Mouse (Mus musculus) layer of hippocampus, adult 18-20 months (tissue): ENCODE data around the gene Man2a1. TPM values are rescaled to one million over a fixed set of nuclear protein-coding genes. Genes with fewer than 3 reads are reported as not detected.
A peak's percentile ranks its signal among the peaks of the same experiment; 100 is the strongest.

ENCODE experiments used
- DNase-seq, 2 experiments: peaks; one replicate each; pipeline ENCODE4 v3.0.0; 2022; ENCODE audit warnings: low spot score in 2 of 2
- long read RNA-seq: library from polyadenylated mRNA; stranded (forward); transcript quantifications from one replicate; pipeline ENCODE4 v2.0.0, GENCODE M21; 2021
- total RNA-seq, 2 experiments: library from RNA; stranded (reverse); gene quantifications; 2 replicates each; pipeline ENCODE4 v1.2.3; 2021

The Man2a1 gene
- total RNA-seq: 10 to 100 TPM; 15.9 to 16.5 TPM
- long read RNA-seq: 0 reads

DNA sequence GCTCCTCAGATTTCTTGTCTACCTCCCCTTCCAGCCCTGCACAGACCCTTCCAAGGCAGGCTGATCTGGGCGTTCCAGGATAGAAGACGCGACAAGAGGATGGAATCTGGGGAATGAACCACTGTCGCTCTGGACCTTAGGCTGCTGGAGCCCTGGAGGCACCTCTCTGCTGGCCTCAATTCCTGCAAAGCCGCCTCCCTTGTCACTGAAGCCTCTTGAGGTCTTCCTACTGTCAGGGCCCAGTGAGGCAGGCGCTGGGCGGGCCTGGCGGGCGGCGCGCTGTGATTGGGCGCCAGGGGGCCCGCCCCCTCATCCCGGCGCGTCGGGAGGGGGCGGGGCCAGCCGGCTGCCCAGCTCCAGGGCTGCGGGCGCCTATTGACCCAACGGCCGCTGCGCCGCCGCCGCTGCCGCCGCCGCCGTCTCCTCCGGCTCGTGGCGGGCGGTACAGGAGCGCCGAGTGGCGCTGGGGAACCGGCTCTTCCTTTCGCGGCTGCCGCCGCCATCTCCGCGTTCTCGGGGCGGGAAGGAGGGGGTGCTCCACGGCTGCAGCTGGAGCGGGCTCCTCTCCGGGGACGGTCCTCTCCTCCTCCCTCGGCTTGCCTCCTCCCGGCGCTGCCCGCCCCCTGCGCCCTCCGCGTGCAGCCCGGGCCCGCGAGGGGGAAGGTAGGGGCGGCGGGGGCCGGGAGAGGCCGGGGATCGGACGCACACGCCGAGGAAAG lies at the start of gene Man2a1:
Gene Man2a1, plus strand, starts transcription at position 365 of the 719 bp plus-strand sequence.
- peak; percentile 78 to 92 for DNase-seq

DNA sequence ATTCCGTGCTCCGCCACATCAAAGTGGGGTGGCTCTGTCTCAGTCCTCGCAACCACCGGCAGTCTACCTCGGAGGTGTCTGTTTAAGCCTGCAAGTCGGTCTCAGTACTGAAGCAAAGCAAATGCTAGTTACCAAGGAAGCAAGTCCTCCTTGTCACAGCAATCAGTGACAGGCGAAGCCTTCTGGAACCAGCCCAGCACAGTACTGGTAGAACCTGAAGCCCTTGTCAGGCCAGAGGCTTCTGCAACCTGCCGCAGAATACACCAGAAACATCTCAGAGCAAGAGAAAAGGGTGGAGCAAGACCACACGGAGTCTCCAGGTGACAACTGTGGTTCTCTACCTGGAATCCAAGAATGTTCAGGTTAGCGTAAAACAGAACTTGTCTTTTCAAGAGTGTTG lies 47.2 kb upstream of the Man2a1 start:
- DNase-seq: no peak

DNA sequence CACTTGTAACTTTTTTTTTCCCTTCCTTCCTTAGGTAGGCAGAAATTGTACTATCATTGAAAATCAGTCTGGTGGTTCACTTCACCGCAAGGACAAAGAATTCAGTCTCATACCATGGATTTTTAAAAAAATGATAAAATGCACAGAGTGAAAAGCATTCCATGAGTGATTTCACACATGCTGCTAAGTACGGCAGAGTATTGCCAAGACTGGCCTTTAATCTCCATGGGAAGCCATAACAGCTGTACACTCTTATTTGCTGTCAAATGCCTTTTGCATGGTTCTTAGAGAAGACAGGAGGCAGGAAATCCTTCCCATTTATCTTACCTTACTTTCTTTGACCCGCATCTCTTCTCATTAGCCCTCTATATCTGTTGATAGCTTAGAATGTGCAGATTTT lies 45.6 kb upstream of the Man2a1 start:
- DNase-seq: no peak

DNA sequence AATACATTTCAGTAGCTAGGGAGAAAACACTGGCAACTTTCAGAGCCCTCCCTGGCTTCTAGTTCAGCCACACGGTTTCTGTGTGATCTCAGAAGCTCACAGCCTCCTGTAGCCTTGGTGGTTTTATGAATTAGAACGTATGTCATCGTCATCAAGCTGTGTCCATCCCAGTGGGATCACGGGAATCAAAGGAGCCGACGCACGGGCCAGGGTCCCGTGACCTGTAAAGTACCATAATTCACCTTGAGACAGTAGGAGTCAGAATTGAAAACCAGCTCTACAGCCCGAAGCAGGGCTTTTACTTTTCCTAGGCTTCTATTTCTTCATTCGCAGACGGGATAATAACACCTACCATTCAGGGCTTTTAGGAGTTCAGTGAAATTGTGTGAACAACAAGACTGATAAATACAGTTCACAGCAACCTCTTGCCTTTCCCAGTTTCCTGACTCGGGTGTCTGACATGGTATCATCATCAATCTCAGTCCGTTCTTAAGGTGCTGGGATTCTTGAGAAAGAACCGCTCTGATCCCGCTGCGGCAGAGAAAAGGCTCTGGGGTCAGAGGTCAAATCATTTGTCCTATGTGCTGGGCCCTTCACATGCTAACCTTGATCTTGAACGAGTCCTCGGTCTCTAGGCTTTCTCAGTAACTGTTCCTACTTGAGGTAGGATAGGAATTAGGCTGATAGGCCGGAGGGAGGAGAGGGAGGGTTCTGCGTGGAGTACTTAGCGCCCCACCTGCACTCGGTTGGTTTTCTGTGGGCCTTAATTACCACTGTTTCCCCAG lies 43.7 kb upstream of the Man2a1 start:
- no peak for DNase-seq

DNA sequence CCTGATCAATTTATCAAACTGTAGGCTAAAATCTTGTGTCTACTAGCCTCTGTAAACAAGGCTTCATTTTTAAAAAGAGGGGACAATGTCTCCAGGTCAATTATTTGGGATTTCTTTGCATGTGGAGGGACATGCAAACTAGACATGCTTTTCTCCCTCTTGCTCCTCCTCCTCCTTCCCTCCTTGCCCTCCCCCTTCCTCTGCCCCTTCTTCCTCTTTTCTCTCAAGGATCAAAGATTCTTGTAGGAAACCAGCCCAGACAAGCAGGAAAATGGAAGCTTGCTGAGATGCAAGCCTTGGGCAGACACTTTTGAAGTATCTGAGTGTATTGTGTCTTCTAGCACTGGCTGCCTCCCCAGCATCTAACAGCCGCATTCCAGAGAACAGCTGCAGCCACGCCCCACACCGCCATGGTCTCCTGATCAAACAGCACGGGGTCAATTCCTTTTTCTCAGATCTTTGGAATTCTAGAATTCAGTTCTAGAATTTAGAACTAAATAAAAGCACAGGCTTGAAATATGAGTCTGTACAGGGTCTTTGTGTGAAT lies 41.5 kb upstream of the Man2a1 start:
- DNase-seq: no peak

DNA sequence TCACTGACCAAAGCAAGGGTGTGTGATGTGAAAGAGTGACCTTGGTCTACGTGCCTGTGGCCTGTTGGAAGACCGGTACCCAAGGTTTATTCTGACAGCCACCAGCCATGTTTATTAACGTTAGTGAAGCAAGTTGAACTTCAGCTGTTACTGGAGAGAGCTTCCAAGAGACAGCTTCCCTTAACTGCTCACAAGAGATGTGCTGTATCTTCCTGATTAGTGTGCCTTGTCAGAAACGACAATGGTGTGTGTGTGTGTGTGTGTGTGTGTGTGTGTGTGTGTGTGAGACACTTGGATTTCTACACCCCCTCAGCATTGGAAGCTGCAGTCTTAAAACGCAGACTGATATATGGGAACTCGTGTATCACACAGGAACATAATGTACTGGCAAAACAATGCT lies 34.1 kb upstream of the Man2a1 start:
- DNase-seq: no peak

DNA sequence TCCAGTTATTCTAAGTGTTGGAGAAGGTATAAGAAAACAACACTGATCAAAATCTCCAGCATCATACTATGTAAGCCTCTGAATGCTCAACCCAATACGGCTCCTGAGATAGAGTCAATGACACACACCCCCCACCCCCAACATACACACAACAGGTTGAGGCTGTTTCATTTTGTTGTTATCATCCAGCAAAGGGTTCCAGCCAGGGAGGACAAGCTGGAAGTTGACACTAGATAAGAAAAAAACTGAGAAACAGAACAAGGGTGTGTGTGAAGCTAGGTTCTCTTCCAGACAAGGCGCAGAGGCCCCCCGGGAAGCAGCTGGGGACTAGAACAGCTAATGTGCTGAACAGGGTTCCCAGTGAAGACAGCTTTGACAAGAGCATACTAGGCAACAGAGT lies 33.0 kb upstream of the Man2a1 start:
- no peak for DNase-seq

DNA sequence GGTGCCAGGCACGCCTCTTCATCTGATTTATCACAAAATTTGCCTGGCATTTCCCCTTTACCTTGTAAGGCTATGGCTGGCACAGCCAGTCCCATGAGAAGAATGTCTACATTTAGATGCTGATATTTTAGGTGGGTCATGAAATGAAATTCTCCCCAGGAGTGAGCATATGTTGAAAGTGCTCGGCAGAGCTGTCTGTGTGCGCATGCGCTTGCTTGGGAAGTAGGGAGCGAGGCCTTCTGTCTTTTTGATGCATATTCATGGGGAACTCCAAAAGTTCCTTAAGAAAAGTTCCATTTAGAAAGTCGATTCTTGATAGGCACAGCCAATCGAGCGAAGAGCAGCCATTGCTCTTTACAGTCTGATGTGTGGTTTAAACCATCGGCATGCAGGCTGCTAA lies 26.6 kb upstream of the Man2a1 start:
- DNase-seq: peak in 1 of 2 experiments; percentile 18

DNA sequence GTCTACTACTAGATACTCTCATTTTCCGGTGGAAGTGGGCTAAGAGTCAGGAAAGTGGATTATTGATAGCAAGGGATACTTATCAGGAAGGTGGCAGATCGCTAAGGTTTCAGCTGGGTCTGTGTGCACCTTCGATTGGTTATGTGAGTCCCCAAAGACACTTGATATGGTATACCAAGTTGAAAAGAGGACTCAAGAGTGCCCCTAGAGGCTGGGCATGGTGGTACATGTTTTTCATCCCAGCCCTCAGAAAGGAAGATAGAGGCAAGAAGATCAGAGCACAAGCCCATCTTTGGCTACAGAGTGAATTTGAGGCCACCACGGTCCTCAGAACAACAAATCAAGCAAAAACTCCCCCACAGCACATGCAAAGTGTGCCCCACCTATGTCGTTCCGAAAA lies 25.3 kb upstream of the Man2a1 start:
- no peak for DNase-seq

DNA sequence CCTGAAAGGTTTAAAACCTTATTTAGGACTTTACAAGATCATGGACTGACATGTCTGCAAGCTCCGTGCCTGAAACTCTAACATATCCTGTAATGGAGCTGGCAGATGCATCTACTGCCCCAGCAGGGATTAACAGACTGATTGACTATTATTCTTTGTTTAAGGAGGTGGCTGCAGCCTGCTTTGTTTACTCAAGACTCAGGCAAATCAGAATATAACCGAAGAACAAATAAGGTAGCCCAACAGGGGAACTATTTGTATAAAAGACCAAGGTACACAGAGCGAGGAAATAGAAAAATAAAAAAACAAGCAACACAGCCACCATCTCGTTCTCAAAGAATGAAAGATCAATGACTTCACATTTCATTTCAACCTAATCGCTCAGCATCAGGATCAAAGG lies 23.1 kb upstream of the Man2a1 start:
- no peak for DNase-seq

DNA sequence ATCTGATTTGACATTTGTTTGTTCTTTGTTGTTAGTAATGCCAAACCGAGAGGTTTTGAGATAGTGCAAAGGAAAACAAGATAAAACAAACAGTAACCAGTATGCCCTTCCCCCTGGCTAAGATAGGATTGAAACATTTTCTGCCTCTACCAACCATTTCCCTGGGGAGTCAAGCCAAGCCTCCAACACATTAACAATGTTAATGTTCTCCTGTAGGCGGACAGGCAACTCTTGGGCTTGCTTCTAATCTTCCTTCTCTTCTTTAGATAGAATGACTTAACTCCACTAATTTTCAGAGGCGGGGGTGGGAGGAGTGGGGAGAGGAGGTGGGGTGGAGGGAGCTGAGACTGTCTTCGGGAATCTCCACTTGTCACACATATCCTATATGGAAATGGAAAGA lies 22.2 kb upstream of the Man2a1 start:
- peak in 1 of 2 experiments; percentile 26 for DNase-seq

DNA sequence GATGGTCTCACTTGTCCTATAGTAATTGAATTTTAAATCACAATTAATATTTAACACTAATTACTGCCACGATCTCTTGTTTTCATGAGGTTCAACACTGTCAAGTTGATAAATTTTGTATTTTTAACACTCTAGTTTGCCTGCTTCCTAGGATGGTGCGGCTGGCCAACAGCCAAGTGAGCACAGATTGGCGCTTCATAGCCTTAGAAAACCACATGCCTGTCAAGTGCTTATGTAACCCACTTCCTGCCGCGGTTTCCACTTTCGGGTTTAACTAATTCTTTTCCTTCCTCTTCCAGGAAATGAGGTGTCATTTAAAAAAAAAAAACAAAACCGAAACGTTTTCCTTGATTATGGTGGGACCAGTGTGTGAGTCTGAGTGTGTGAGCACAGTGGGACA lies 20.8 kb upstream of the Man2a1 start:
- DNase-seq: peak; percentile 71 to 91

DNA sequence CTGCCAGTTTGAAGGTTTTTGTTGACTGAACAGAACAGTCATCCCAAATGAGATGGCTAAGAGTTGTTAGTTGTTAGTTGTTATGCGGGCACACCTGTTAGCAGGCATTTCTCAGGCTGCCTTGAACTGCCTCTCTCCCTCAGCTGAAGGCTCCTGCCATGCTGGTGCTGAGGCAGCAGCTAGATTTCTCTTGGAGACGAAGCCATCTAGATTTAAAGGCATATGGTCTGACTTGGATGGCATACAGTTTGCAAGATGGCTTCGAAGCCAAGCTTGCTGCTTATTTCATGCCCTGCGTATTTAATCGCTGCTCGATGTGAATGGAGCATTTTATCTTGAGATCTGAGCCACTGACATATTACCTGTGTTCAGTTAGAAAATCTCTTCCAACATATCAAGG lies 19.4 kb upstream of the Man2a1 start:
- DNase-seq: peak in 1 of 2 experiments; percentile 48

DNA sequence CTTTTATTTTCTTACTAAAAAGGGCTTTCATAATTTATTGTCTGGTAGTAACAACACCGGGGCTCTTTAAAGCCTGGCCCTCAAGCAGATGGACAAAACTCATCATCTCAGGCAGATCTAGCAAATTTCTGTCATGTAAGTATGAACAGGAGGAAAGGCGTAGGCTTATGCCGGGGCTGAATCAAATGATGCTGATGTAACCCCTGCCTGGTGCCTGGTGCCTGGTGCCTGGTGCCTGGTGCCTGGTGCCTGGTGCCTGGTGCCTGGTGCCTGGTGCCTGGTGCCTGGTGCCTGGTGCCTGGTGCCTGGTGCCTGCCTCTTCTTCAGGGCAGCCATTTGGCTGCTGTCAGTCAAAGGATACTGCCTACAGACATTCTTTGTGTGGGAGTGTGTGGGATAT lies 18.6 kb upstream of the Man2a1 start:
- peak in 1 of 2 experiments; percentile 71 for DNase-seq

DNA sequence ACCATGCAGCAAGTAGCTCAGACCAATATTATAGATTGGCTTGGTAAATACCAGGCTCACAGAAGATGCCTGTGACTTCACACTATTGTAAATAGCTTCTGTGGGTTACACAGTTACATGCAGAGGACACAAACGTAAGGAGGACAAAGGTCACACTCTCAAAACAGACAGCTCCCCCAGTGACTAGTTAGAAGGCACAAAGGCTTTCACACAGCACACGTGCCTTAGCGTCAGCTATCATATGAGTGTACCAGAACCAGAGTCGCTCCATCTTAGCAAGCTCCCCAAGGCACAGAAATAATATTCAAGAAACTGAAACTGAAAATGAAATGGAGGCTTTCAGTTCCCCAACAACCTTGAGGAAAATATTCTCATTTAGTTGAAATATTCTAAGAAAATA lies 10.1 kb upstream of the Man2a1 start:
- DNase-seq: no peak

DNA sequence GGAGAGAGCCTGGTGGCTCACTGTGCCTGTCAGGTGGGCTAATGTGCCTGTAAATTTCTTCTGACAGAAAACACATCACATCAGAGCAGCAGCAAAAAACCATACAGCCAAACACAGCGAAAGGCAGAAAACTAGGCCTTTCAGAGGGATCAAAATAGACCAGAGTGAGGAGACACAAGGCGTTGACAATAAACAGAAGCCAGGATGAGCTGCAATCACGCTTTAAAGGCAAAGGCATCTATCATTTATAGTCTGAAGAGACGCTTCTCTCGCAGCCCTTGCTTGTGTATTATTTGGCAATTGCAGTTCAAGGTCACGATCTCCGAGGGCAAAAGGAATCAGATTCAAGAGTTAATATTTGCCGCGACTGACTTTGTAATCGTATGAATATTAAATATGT lies 9.2 kb upstream of the Man2a1 start:
- DNase-seq: no peak

DNA sequence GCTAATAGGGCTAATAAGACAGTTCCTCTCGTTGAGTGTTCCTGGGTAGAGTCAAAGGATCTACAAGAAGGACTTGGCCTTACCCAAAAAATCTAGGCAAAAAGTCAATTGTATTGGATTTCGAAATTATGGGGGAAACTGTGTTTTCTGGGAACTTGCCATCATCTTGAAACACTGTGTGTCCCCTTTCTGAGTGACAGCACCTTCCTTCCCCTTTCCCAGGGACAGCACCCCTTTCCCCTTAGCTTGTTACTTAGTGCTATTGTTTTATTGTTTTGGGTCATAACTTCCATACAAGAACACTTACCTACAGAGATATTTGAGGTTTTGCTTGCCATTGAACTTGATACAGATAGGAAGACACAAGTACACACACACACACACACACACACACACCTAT lies 8.2 kb upstream of the Man2a1 start:
- no peak for DNase-seq

DNA sequence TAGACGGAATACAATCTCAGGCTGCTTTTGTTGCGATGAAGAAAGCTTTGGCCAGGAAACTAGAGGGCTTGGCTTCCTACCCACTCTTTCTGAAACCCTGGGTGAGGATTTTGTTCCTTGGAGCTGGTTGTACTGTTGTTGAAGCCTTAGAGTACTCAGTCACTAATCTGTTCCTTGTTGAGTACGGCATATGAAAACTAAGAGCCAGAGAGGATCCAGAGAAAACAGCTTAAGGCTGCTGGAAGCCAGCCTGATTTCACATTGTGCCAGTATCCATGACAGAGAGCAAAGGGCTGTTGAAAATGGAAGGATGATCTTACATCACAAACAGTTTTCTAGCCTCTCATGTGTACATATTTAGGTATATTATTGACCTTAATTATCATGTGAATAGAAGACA lies 7.7 kb upstream of the Man2a1 start:
- no peak for DNase-seq

DNA sequence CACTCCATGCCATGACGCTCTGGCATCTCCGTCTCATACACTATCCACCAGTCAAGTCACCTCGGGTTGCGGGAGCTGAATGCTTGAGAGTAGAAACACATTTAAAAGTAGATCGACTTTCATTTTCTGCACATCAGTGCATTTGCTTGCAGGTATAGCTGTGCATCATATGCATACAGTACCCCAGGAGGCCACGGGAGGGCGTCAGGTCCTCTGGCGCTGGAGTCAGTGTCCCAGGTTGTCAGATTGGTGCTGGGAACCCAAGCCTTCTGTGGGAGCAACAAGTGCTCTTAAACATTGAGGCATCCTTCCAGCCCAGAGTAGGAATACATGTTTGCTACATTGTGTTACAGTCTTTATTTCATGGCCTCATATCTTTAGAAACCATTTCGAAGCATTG lies 2.8 kb upstream of the Man2a1 start:
- DNase-seq: no peak

DNA sequence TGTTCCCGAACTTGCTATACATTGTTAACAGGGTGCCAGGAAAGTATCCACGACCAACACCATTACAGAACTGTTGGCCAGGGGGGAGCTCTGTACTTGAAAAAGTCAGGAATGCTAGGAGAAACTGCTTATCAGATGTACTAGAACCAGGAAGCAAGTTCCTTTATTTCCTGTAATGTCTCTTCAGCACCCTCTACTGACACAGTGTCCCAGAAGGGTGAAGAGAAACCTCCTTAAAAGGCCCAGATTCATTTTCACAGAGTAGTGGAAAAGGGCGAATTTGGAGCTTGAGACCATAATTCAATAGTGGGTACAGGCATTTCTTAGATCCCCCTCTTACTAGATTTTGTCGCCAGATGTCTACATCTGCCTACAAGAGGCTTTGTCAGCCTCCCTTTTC lies 620 bp upstream of the Man2a1 start:
- DNase-seq: peak in 1 of 2 experiments; percentile 64

DNA sequence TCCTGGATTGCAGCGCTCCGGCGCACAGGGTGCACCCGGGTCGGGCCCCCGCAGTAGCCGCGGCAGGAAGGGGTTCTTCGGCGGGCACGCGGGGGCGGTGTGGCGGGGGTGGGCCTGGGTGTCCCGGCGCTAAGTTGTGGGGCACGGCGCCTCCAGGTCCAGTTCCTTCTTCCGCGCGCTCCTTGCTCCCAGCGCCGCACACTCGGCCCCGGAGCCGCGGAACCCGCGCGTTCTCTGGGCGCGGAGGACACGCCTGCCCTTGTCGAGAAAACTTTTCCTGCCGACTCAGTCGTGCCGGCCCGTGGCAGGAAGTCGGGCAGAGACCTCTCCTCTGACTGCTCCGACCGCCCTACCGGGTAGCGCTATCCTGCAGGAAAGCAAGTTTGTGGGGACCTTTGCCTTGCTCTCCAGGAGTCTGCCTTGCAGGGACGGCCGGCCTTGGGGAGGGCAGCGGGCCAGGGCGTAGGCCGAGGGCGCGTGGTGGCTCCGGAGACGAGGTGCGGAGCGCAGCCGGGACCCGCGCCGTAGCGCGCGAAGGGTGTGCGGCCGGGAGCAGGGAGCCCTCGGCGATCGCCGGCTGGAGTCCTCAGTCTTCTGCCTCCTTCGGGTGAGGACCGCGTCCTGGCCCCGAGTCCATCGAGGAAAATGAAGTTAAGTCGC lies 685 bp downstream of the Man2a1 start:
- no peak for DNase-seq
